Mouse (Mus musculus) E14TG2a.4 (cell line): ENCODE results near the gene Ctla4.

Source experiments
- CTCF ChIP-seq: conservative IDR thresholded peaks from 2 replicates; pipeline ENCODE4 v1.5.1; 2014; ENCODE audit warnings: low read length
- POU5F1 ChIP-seq: IDR thresholded peaks from 2 replicates; pipeline ENCODE4 v1.6.1; 2014; ENCODE audit warnings: low read length, borderline replicate concordance

DNA sequence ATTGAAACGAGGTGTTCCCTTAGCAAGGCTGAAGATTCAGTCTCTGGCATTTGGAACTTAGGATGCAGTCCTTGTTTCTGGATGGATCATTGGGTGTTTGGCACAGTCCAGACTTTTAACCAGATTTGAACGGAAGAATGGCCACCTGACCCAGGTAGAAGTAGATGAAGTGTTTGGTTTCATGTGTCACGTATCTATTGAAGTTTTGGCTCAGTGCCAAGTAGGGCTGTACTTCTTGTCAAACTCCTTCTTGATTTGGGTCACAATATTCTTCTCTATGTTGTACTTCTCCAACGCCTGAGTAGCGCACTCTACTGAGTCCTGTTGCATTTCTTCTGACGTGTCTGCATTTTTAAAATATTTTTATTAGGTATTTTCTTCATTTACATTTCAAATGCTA, 61.3 kb downstream of the Ctla4 start:
- no peak for TF ChIP-seq CTCF
- no peak for TF ChIP-seq POU5F1
